Mouse (Mus musculus): ENCODE data around the gene Ric3.

- TF ChIP-seq CTCF (IDR thresholded peaks at IDR 0.05) (peak; percentile 85), EP300 (IDR thresholded peaks at IDR 0.05) (no peak)
These were observed 61.7 kb downstream of the Ric3 start for GRCm38 (mm10) chr7:109021428-109021827.
